In genomic region chr13:23539821-23540220, GRCm38 (mm10) we compare ENCODE assay signal across 4 mouse cellular contexts. TPM values are rescaled to one million over a fixed set of nuclear protein-coding genes. Genes with fewer than 3 reads are reported as not detected.
"Had no signal": no experiment of that assay in that cellular context is flagged by ENCODE, and none has a peak within 500 bp of the region (broad histone marks: within the 10 kb centered on the region; RNA-seq: fewer than 3 reads in every experiment).

No protein-coding gene starts in this region.

RNA-seq across cellular contexts. Expression of gene Hist1h2bh, which starts 3.4 kb away (rescaled TPM):
- polyA plus RNA-seq: hindbrain, embryonic 14.5 days had no signal

RNA-seq across cellular contexts. Expression of gene Hist1h3f, which starts 4.0 kb away (rescaled TPM):
- polyA plus RNA-seq: hindbrain, embryonic 16.5 days had no signal

RNA-seq across cellular contexts. Expression of gene Hist1h3g, which starts 4.6 kb away (rescaled TPM):
- polyA plus RNA-seq: hindbrain, embryonic 14.5 days; hindbrain, embryonic 16.5 days had no signal

RNA-seq across cellular contexts. Expression of gene Hist1h2af, which starts 6.1 kb away (rescaled TPM):
- polyA plus RNA-seq: hindbrain, embryonic 16.5 days; inflammation-experienced regulatory T-cells, adult 6 months; intestine, embryonic 15.5 days had no signal
